Mouse (Mus musculus) ovary, adult 10 weeks (tissue): ENCODE measurements around the gene Gm1553. TPM values are rescaled to one million over a fixed set of nuclear protein-coding genes. Genes with fewer than 3 reads are reported as not detected.

Source experiments
- polyA plus RNA-seq: library from polyadenylated mRNA; stranded (reverse); fragments of 350-450 nt; fragmentation: Illumina TruSeq; extraction: RNeasy Lipid Tissue Mini Kit (QIAGEN cat#74804); gene quantifications from one replicate; pipeline ENCODE4 v1.2.3, GENCODE M21; 2014

Gene Gm1553
- polyA plus RNA-seq = not detected

DNA sequence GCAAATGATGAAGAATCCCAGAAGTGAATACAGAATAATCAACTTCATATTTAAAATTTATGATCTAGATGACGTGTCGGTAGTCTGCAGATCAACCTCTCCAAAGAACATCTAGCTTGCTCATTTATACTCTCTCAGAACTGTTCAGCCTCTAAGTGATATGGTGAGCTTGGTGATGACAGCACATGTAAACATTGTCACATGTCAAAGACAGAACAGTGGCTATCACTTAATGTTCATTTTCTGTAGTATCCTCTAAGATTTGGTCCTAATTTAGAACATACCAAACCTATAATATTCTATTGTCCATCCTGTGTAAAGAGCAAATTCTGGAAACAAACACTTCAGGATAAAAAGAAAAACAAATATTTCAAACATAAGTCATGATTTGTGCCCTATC lies at the start of gene Gm1553:
Gene Gm1553, minus strand, starts transcription at position 101 of the 400 bp plus-strand sequence.

Other genes with a start within 250 kb of the Gm1553 start
- 0.11 TPM for gene 4932415D10Rik, start 176.0 kb downstream of the Gm1553 start, polyA plus RNA-seq
- gene Gm4924, start 138.4 kb downstream of the Gm1553 start, polyA plus RNA-seq = 23.3 TPM
- 13.5 TPM for gene 1190007I07Rik, start 130.6 kb upstream of the Gm1553 start, polyA plus RNA-seq
- 49.3 TPM for gene Tdg, start 137.2 kb upstream of the Gm1553 start, polyA plus RNA-seq
- gene Glt8d2, start 198.0 kb upstream of the Gm1553 start, polyA plus RNA-seq = 3.5 TPM
- gene Hcfc2, start 203.5 kb upstream of the Gm1553 start, polyA plus RNA-seq = 82.6 TPM